7 mouse cellular contexts compared by ENCODE assay signal in the genomic region with DNA sequence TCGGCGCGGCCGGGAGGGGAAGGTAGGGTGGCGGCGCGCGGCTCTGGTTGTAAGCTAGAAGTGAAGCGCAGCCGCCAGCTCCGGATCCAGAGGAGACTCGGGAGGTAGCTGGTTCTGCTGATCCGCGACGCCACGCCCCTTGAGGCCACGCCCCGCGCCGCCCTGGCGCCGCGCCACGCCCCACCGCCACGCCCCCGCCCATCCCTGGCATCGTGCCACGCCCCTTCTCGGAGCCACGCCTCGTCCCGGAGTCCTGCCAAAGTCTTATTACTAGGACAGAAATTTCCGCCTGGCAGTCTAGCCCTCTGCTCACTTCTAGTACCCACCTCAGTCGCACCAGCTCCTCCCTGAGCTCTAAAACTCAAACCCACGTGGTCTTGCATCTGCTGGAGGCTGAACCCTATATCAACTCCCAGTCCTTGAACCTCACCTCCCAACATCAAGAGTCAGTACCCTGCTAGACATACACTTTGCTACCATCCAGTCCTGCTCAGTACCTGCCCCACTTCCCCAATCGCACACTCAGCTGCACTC. TPM values are rescaled to one million over a fixed set of nuclear protein-coding genes. Genes with fewer than 3 reads are reported as not detected.
DNase-seq lines count a peak whose midpoint lies in the region; ATAC-seq and TF ChIP-seq lines count a peak whose summit lies in the region.

A gene (minus strand): TSS at position 134 of the 534 bp plus-strand sequence.

- peak within 1 kb of the TSS; percentile 76 for H3K9ac ChIP-seq in intestine, postnatal 0 days (ENCODE audit: low read depth, low read length)
- H3K9ac ChIP-seq in limb, embryonic 13.5 days: peak within 1 kb of the TSS; percentile 79
- H3K9ac ChIP-seq in midbrain, embryonic 15.5 days: peak within 1 kb of the TSS; percentile 50

- H3K9me3 ChIP-seq in intestine, postnatal 0 days (ENCODE audit: control insufficient read depth): no peaks in the 10 kb centered on the region
- no peaks in the 10 kb centered on the region for H3K9me3 ChIP-seq in limb, embryonic 13.5 days
- H3K9me3 ChIP-seq in midbrain, embryonic 15.5 days: no peaks in the 10 kb centered on the region

- peak within 1 kb of the TSS; percentile 78 for H3K4me3 ChIP-seq in intestine, postnatal 0 days (ENCODE audit: low read depth, low read length)
- peak within 1 kb of the TSS; percentile 65 for H3K4me3 ChIP-seq in limb, embryonic 13.5 days
- peak within 1 kb of the TSS; percentile 52 for H3K4me3 ChIP-seq in midbrain, embryonic 15.5 days

- peak; percentile 78 for DNase-seq in adrenal gland, adult 8-10 months
- DNase-seq in embryo, embryonic 11.5 days (ENCODE audit: low read depth, low spot score): peak; percentile 73
- DNase-seq in gonadal fat pad, adult 2 months (ENCODE audit: low read depth): no peak
- peak; percentile 85 to 94 for DNase-seq in spleen, adult 18-20 months

- TF ChIP-seq CTCF in intestine, postnatal 0 days (IDR thresholded peaks at IDR 0.05; ENCODE audit: low read depth): no peak

- no peaks in the 10 kb centered on the region for H3K27me3 ChIP-seq in intestine, postnatal 0 days (replicated peaks; ENCODE audit: control insufficient read depth, insufficient read depth, low read length)
- peaks cover 9% of the 10 kb centered on the region for H3K27me3 ChIP-seq in limb, embryonic 13.5 days
- peaks cover 21% of the 10 kb centered on the region for H3K27me3 ChIP-seq in midbrain, embryonic 15.5 days (replicated peaks)

- peak within 1 kb of the TSS; percentile 91 for H3K4me2 ChIP-seq in intestine, postnatal 0 days (replicated peaks; ENCODE audit: low read depth)
- peak within 1 kb of the TSS; percentile 82 for H3K4me2 ChIP-seq in limb, embryonic 13.5 days (replicated peaks)
- peak within 1 kb of the TSS; percentile 94 for H3K4me2 ChIP-seq in midbrain, embryonic 15.5 days

- H3K36me3 ChIP-seq in intestine, postnatal 0 days (ENCODE audit: control insufficient read depth, insufficient read depth): no peaks in the 10 kb centered on the region
- H3K36me3 ChIP-seq in limb, embryonic 13.5 days: no peaks in the 10 kb centered on the region
- no peaks in the 10 kb centered on the region for H3K36me3 ChIP-seq in midbrain, embryonic 15.5 days (replicated peaks)

- peak within 1 kb of the TSS; percentile 95 for H3K27ac ChIP-seq in intestine, postnatal 0 days (ENCODE audit: low read depth, low read length)
- H3K27ac ChIP-seq in limb, embryonic 13.5 days: peak within 1 kb of the TSS; percentile 73; the same call in 1 of the 2 replicates
- H3K27ac ChIP-seq in midbrain, embryonic 15.5 days: no peak within 1 kb of the TSS

- H3K4me1 ChIP-seq in intestine, postnatal 0 days (replicated peaks; ENCODE audit: control insufficient read depth, insufficient read depth, low read length): peaks cover 6% of the 10 kb centered on the region; the same call in 1 of the 2 replicates
- H3K4me1 ChIP-seq in limb, embryonic 13.5 days: peaks cover 36% of the 10 kb centered on the region
- peaks cover 29% of the 10 kb centered on the region for H3K4me1 ChIP-seq in midbrain, embryonic 15.5 days

- 0% methylated on average over 32 of the region's 37 CpGs for WGBS in intestine, postnatal 0 days
- under 1% methylated on average over 30 of the region's 37 CpGs for WGBS in limb, embryonic 13.5 days
- WGBS in midbrain, embryonic 15.5 days: under 1% methylated on average over 32 of the region's 37 CpGs

- peak; percentile 59 for ATAC-seq in intestine, postnatal 0 days
- peak; percentile 81 for ATAC-seq in limb, embryonic 13.5 days (ENCODE audit: low FRiP score, low read depth)
- peak; percentile 34; the same call in 1 of the 2 replicates for ATAC-seq in midbrain, embryonic 15.5 days (replicated peaks)

RNA-seq across cellular contexts. Expression of the gene that starts here (rescaled TPM):
- 10 to 100 TPM in 2 of 4 experiments, 1 to 10 TPM in 2; 6.5 to 13.8 (median 9.8) TPM for total RNA-seq in adrenal gland, adult 8-10 months (2022)
- 16.9 and 24.3 TPM in 2 replicates for polyA plus RNA-seq in gonadal fat pad, adult 2 months (2012; rRNA removed)
- polyA plus RNA-seq in intestine, postnatal 0 days (2015; fragmentation: Nextera tagmentation; extraction: Ambion mirVana): 51.0 and 52.1 TPM in 2 replicates
- 21.4 and 21.7 TPM in 2 replicates for polyA plus RNA-seq in limb, embryonic 13.5 days (2015; fragmentation: Nextera tagmentation; extraction: Ambion mirVana)
- polyA plus RNA-seq in midbrain, embryonic 15.5 days (2015; fragmentation: Nextera tagmentation; extraction: Ambion mirVana): 92.9 and 99.7 TPM in 2 replicates
